Mouse (Mus musculus): Measurements from ENCODE around the gene Kif26a.

Kif26a gene

GRCm38 (mm10) chr12:112164840-112165219, 18.8 kb downstream of the Kif26a start:
- DNase-seq (ENCODE audit: low spot score in 2 of 2): no peak

GRCm38 (mm10) chr12:112169240-112169639, 23.2 kb downstream of the Kif26a start:
- DNase-seq (ENCODE audit: low spot score in 2 of 2): no peak

- DNase-seq (ENCODE audit: low spot score in 2 of 2): no peak
Measured at GRCm38 (mm10) chr12:112170671-112171574, 24.9 kb downstream of the Kif26a start.

GRCm38 (mm10) chr12:112171657-112172056, 25.6 kb downstream of the Kif26a start:
- no peak for DNase-seq (ENCODE audit: low spot score in 2 of 2)

GRCm38 (mm10) chr12:112172214-112172613, 26.2 kb downstream of the Kif26a start:
- no peak for DNase-seq (ENCODE audit: low spot score in 2 of 2)

GRCm38 (mm10) chr12:112177679-112178078, 31.7 kb downstream of the Kif26a start:
- DNase-seq (ENCODE audit: low spot score in 2 of 2): peak in 1 of 2 experiments; percentile 22

GRCm38 (mm10) chr12:112179687-112180086, 33.7 kb downstream of the Kif26a start:
- DNase-seq (ENCODE audit: low spot score in 2 of 2): no peak

GRCm38 (mm10) chr12:112181921-112182608, 36.1 kb downstream of the Kif26a start:
- DNase-seq (ENCODE audit: low spot score in 2 of 2): no peak

- no peak for DNase-seq (ENCODE audit: low spot score in 2 of 2)
Measured at GRCm38 (mm10) chr12:112182609-112182955, 36.6 kb downstream of the Kif26a start.

- DNase-seq (ENCODE audit: low spot score in 2 of 2): no peak
Measured at GRCm38 (mm10) chr12:112183675-112184074, 37.7 kb downstream of the Kif26a start.

GRCm38 (mm10) chr12:112184390-112184789, 38.4 kb downstream of the Kif26a start:
- no peak for DNase-seq (ENCODE audit: low spot score in 2 of 2)

GRCm38 (mm10) chr12:112186899-112187298, 40.9 kb downstream of the Kif26a start:
- no peak for DNase-seq (ENCODE audit: low spot score in 2 of 2)

- DNase-seq (ENCODE audit: low spot score in 2 of 2): no peak
Measured at GRCm38 (mm10) chr12:112191753-112192152, 45.7 kb downstream of the Kif26a start.

- no peak for DNase-seq (ENCODE audit: low spot score in 2 of 2)
Measured at GRCm38 (mm10) chr12:112195019-112195418, 49.0 kb downstream of the Kif26a start.

- no peak for DNase-seq (ENCODE audit: low spot score in 2 of 2)
Measured at GRCm38 (mm10) chr12:112196562-112196961, 50.6 kb downstream of the Kif26a start.

GRCm38 (mm10) chr12:112199363-112199762, 53.4 kb downstream of the Kif26a start:
- no peak for DNase-seq (ENCODE audit: low spot score in 2 of 2)

- DNase-seq (ENCODE audit: low spot score in 2 of 2): no peak
Measured at GRCm38 (mm10) chr12:112200045-112200444, 54.0 kb downstream of the Kif26a start.

- DNase-seq (ENCODE audit: low spot score in 2 of 2): no peak
Measured at GRCm38 (mm10) chr12:112207163-112207562, 61.2 kb downstream of the Kif26a start.

GRCm38 (mm10) chr12:112207734-112208133, 61.7 kb downstream of the Kif26a start:
- no peak for DNase-seq (ENCODE audit: low spot score in 2 of 2)

GRCm38 (mm10) chr12:112210622-112211021, 64.6 kb downstream of the Kif26a start:
- peak in 1 of 2 experiments; percentile 18 for DNase-seq (ENCODE audit: low spot score in 2 of 2)

GRCm38 (mm10) chr12:112214441-112214857, 68.4 kb downstream of the Kif26a start:
- no peak for DNase-seq (ENCODE audit: low spot score in 2 of 2)

GRCm38 (mm10) chr12:112215545-112215944, 69.5 kb downstream of the Kif26a start:
- DNase-seq (ENCODE audit: low spot score in 2 of 2): no peak

GRCm38 (mm10) chr12:112217021-112217420, 71.0 kb downstream of the Kif26a start:
- DNase-seq (ENCODE audit: low spot score in 2 of 2): no peak
